Mouse (Mus musculus) liver, postnatal 0 days (tissue): Measurements from ENCODE around the gene Pdcd2l. TPM values are rescaled to one million over a fixed set of nuclear protein-coding genes. Genes with fewer than 3 reads are reported as not detected.
"Not testable (repeated sequence)": the region's sequence is repeated elsewhere in the genome, so short reads cannot be mapped to it uniquely, and the experiment has no call there.

Experiments
- ATAC-seq: fragments of 200-750 bp; cut with Nextera tagmentation; 2 replicates; pipeline ENCODE4 v1.8.0; 2017; ENCODE audit warnings: mild to moderate bottlenecking, moderate library complexity
- DNase-seq: peaks from one replicate; pipeline ENCODE4 v3.0.0-alpha.2; 2016
- H3K27ac ChIP-seq: fragments of 300-500 bp; sonication (generic); 2 replicates; pipeline ENCODE4 v1.5.1; 2014; ENCODE audit warnings: antibody characterized with exemption, moderate library complexity, mild to moderate bottlenecking, low read depth
- H3K27me3 ChIP-seq: fragments of 300-500 bp; sonication (generic); 2 replicates; pipeline ENCODE4 v1.6.1; 2014; ENCODE audit warnings: low read length, control low read depth, mixed read lengths; ENCODE audit not compliant: insufficient read depth
- H3K36me3 ChIP-seq: fragments of 300-500 bp; sonication (generic); replicated peaks from 2 replicates; pipeline ENCODE4 v1.6.1; 2014; ENCODE audit warnings: mild to moderate bottlenecking, control low read depth, low read length, moderate library complexity, mixed read lengths; ENCODE audit not compliant: insufficient read depth
- H3K4me1 ChIP-seq: fragments of 300-500 bp; sonication (generic); 2 replicates; pipeline ENCODE4 v1.6.1; 2014; ENCODE audit warnings: antibody characterized with exemption, mild to moderate bottlenecking, control low read depth; ENCODE audit not compliant: insufficient read depth
- H3K4me2 ChIP-seq: fragments of 300-500 bp; sonication (generic); 2 replicates; pipeline ENCODE4 v1.6.1; 2014; ENCODE audit warnings: low read depth, mild to moderate bottlenecking, low read length, moderate library complexity, mixed read lengths
- H3K4me3 ChIP-seq: fragments of 300-500 bp; sonication (generic); 2 replicates; pipeline ENCODE4 v1.5.1; 2014; ENCODE audit warnings: low read depth, low read length
- H3K9ac ChIP-seq: fragments of 300-500 bp; sonication (generic); replicated peaks from 2 replicates; pipeline ENCODE4 v1.6.1; 2014; ENCODE audit warnings: mild to moderate bottlenecking, moderate library complexity
- H3K9me3 ChIP-seq: fragments of 300-500 bp; sonication (generic); 2 replicates; pipeline ENCODE4 v1.6.1; 2016; ENCODE audit warnings: mild to moderate bottlenecking, control low read depth, low read length, mixed read lengths
- CTCF ChIP-seq: sonication (generic); IDR thresholded peaks from 2 replicates; pipeline ENCODE4 v1.5.1; 2016; ENCODE audit warnings: antibody characterized with exemption, low read depth
- EP300 ChIP-seq: IDR thresholded peaks from 2 replicates; pipeline ENCODE4 v1.6.1; 2016; ENCODE audit warnings: antibody characterized with exemption, low read depth, mild to moderate bottlenecking
- WGBS: fragments of 180-500 bp; shearing (Covaris S2); extraction: QIAGEN DNeasy Blood & Tissue Kit; methylation state at CpG from one replicate; pipeline ENCODE4 v1.1.7; 2014; ENCODE audit not compliant: insufficient replicate concordance; 5-methylcytosine and 5-hydroxymethylcytosine counted together
- polyA plus RNA-seq: library from polyadenylated mRNA; unstranded; fragments of >200 nt; fragmentation: Nextera tagmentation; extraction: Ambion mirVana; gene quantifications from 2 replicates; pipeline ENCODE4 v1.2.1, GENCODE M21; 2015

Gene Pdcd2l
- polyA plus RNA-seq, 1 experiment from 2014 or later, result 17.2 TPM

DNA sequence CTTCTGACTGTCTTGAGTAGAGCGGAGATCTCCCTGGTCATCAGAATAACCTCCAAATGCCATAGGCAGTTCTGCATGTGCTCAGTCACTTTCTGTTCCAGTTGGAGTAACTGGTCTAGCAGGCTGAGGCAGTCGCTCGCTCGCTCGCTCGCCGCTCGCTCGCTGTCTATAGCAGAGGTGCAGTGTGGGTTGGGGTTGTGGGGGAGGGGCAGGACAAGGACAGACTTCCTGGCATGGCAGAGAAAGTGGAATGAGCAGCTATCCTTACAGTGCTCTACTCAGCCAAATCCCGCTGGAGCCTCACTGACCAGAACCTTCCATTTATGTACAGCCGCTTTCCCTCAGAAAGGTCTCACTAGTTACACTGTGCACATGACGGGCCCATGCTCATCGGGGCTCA is 13.1 kb downstream of the Pdcd2l start:
- Histone ChIP-seq H3K36me3 (peaks cover 27% of the 10 kb centered on the region), H3K4me3 (no peak overlapping the region), H3K4me2 (no peak overlapping the region), H3K9ac (no peak overlapping the region), H3K4me1 (no peaks in the 10 kb centered on the region), H3K9me3 (no peaks in the 10 kb centered on the region), H3K27ac (no peak overlapping the region), H3K27me3 (no peaks in the 10 kb centered on the region)
- TF ChIP-seq CTCF (no peak), EP300 (no peak)
- WGBS, result 91% methylated on average over 13 of the region's 13 CpGs
- ATAC-seq, result no peak
- no peak for DNase-seq

DNA sequence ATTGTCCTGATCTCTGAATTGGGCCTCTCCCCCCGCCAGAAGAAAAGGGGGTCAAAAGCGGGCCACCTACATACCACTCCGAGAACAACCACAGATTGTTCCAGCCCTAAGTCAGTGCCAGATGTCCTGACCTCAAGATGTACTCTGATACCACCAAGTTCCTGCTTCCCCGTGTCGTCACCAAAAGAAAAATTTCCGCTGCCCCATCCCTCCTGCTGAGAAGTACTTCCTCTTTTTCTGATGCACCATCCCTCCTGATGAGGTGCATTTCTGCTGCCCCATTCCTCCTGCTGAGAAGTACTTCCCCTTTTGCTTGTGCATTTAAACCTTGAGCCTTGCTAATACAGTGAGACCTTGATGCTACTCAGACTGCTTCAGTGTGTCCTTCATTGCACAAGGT is 20.2 kb downstream of the Pdcd2l start:
- H3K4me3 ChIP-seq, H3K4me2 ChIP-seq, DNase-seq, H3K9me3 ChIP-seq, H3K36me3 ChIP-seq, H3K27me3 ChIP-seq, ATAC-seq, H3K27ac ChIP-seq, H3K4me1 ChIP-seq, H3K9ac ChIP-seq: not testable (repeated sequence)
- 86% methylated on average over 6 of the region's 6 CpGs for WGBS

GRCm38 (mm10) chr7:34172251-34172650 is 24.2 kb downstream of the Pdcd2l start:
- Histone ChIP-seq H3K4me2 (no peak overlapping the region), H3K4me1 (peaks cover 3% of the 10 kb centered on the region), H3K27me3 (no peaks in the 10 kb centered on the region), H3K9me3 (no peaks in the 10 kb centered on the region), H3K9ac (no peak overlapping the region), H3K4me3 (no peak overlapping the region), H3K27ac (no peak overlapping the region), H3K36me3 (no peaks in the 10 kb centered on the region)
- WGBS, result 73% methylated on average over 1 of the region's 1 CpGs
- TF ChIP-seq CTCF (peak; percentile 22; the same call in 1 of the 2 replicates), EP300 (no peak)
- ATAC-seq (no peak), DNase-seq (no peak)

DNA sequence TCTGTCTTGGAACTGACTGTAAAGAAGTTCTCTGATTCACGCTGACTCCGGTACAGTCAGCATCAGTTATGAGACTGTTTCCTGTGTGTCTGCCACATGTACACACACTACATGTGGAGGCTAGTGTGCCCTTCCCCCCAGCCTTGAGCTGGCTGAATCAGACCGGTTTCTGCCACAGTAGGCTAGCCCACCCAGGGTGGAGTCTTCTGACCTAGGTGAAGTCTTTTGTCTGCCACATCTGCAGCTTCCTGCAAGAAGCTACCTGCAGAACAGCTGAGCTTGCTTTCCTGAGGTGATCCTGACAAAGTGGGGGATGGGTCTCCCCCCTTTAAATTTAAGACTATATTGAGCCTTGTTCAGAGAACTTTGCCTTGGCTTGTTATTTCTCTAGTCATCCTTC is 27.0 kb downstream of the Pdcd2l start, which contains the start of gene Uba2:
Uba2 (minus strand) TSS at position 146 of the 400 bp plus-strand sequence.
- Histone ChIP-seq H3K4me2 (peak within 1 kb of the TSS; percentile 85), H3K4me1 (peaks cover 11% of the 10 kb centered on the region), H3K9ac (peak within 1 kb of the TSS; percentile 90; the same call in 1 of the 2 replicates), H3K36me3 (peaks cover 8% of the 10 kb centered on the region), H3K27ac (peak within 1 kb of the TSS; percentile 81), H3K4me3 (peak within 1 kb of the TSS; percentile 80), H3K9me3 (no peaks in the 10 kb centered on the region), H3K27me3 (no peaks in the 10 kb centered on the region)
- WGBS, result 78% methylated on average over 3 of the region's 3 CpGs
- no peak for DNase-seq
- no peak for TF ChIP-seq EP300
- TF ChIP-seq CTCF, result no peak
- no peak for ATAC-seq

GRCm38 (mm10) chr7:34168470-34169251 is 27.8 kb downstream of the Pdcd2l start:
- Histone ChIP-seq H3K9ac (peak overlapping the region; percentile 90), H3K36me3 (peaks cover 13% of the 10 kb centered on the region), H3K27ac (peak overlapping the region; percentile 81), H3K27me3 (no peaks in the 10 kb centered on the region), H3K4me2 (peak overlapping the region; percentile 85), H3K9me3 (no peaks in the 10 kb centered on the region), H3K4me3 (peak overlapping the region; percentile 80), H3K4me1 (peaks cover 11% of the 10 kb centered on the region)
- DNase-seq (peak; percentile 93), ATAC-seq (peak; percentile 96)
- TF ChIP-seq CTCF, result no peak
- TF ChIP-seq EP300, result no peak
- WGBS, result 10% methylated on average over 30 of the region's 30 CpGs

- no peaks in the 10 kb centered on the region for H3K9me3 ChIP-seq
- WGBS, result under 1% methylated on average over 50 of the region's 54 CpGs
- H3K27me3 ChIP-seq, result no peaks in the 10 kb centered on the region
- peaks cover 21% of the 10 kb centered on the region for H3K36me3 ChIP-seq
- H3K4me1 ChIP-seq, result peaks cover 11% of the 10 kb centered on the region
- peak overlapping the region; percentile 85 for H3K4me2 ChIP-seq
- no peak for TF ChIP-seq EP300
- TF ChIP-seq CTCF, result no peak
- peak overlapping the region; percentile 80 for H3K4me3 ChIP-seq
- H3K27ac ChIP-seq, result peak overlapping the region; percentile 81
- H3K9ac ChIP-seq, result peak overlapping the region; percentile 90
- DNase-seq, result no peak
- peak; percentile 83 for ATAC-seq
These were observed 28.5 kb downstream of the Pdcd2l start for GRCm38 (mm10) chr7:34167766-34168469.
